Mouse (Mus musculus): ENCODE data around the gene Aff1.

Gene Aff1

GRCm38 (mm10) chr5:103813291-103813690 is 121.1 kb downstream of the Aff1 start:
- no peak for DNase-seq

- no peak for DNase-seq
These were observed 121.9 kb downstream of the Aff1 start for GRCm38 (mm10) chr5:103813997-103814542.

GRCm38 (mm10) chr5:103814551-103815248 is 122.5 kb downstream of the Aff1 start:
- no peak for DNase-seq

GRCm38 (mm10) chr5:103815249-103815617 is 123.1 kb downstream of the Aff1 start:
- DNase-seq: no peak

- DNase-seq: no peak
These were observed 124.5 kb downstream of the Aff1 start for GRCm38 (mm10) chr5:103816718-103817117.

GRCm38 (mm10) chr5:103817754-103818153 is 125.6 kb downstream of the Aff1 start:
- DNase-seq: peak; percentile 79 to 86

GRCm38 (mm10) chr5:103818602-103819001 is 126.4 kb downstream of the Aff1 start:
- DNase-seq: no peak

- DNase-seq: no peak
These were observed 127.5 kb downstream of the Aff1 start for GRCm38 (mm10) chr5:103819674-103820073.

- no peak for DNase-seq
These were observed 128.9 kb downstream of the Aff1 start for GRCm38 (mm10) chr5:103821062-103821461.

- DNase-seq: no peak
These were observed 129.5 kb downstream of the Aff1 start for GRCm38 (mm10) chr5:103821500-103822298.

GRCm38 (mm10) chr5:103822949-103823348 is 130.8 kb downstream of the Aff1 start:
- DNase-seq: no peak

GRCm38 (mm10) chr5:103828304-103828703 is 136.1 kb downstream of the Aff1 start:
- DNase-seq: no peak

- DNase-seq: no peak
These were observed 136.6 kb downstream of the Aff1 start for GRCm38 (mm10) chr5:103828729-103829128.

GRCm38 (mm10) chr5:103829158-103829557 is 137.0 kb downstream of the Aff1 start:
- no peak for DNase-seq

GRCm38 (mm10) chr5:103830886-103831285 is 138.7 kb downstream of the Aff1 start:
- no peak for DNase-seq

GRCm38 (mm10) chr5:103835471-103836147 is 143.4 kb downstream of the Aff1 start:
- no peak for DNase-seq

GRCm38 (mm10) chr5:103836148-103836784 is 144.1 kb downstream of the Aff1 start:
- no peak for DNase-seq

GRCm38 (mm10) chr5:103838550-103839264 is 146.5 kb downstream of the Aff1 start:
- no peak for DNase-seq

- DNase-seq: no peak
These were observed 147.1 kb downstream of the Aff1 start for GRCm38 (mm10) chr5:103839265-103839626.

- DNase-seq: peak; percentile 40 to 42
These were observed 151.8 kb downstream of the Aff1 start for GRCm38 (mm10) chr5:103843938-103844337.

GRCm38 (mm10) chr5:103845418-103846153 is 153.4 kb downstream of the Aff1 start:
- peak; percentile 35 to 36 for DNase-seq

GRCm38 (mm10) chr5:103846154-103846551 is 154.0 kb downstream of the Aff1 start:
- DNase-seq: no peak

Measured in cerebellum, adult 18-20 months (tissue).